Mouse (Mus musculus) cerebellum, adult 2 months (tissue): ENCODE data around the gene Zc3h7a.

Experiments
- CTCF ChIP-seq: fragments of 200-500 bp; IDR thresholded peaks from 2 replicates; pipeline ENCODE4 v1.5.1; 2011; ENCODE audit warnings: low read depth, mild to moderate bottlenecking, control low read depth, low read length, moderate library complexity, borderline replicate concordance; ENCODE audit not compliant: insufficient read depth
- POLR2A ChIP-seq: fragments of 200-500 bp; IDR thresholded peaks from 2 replicates; pipeline ENCODE4 v1.6.1; 2011; ENCODE audit warnings: low read length, control low read depth, borderline replicate concordance; ENCODE audit not compliant: insufficient read depth

DNA sequence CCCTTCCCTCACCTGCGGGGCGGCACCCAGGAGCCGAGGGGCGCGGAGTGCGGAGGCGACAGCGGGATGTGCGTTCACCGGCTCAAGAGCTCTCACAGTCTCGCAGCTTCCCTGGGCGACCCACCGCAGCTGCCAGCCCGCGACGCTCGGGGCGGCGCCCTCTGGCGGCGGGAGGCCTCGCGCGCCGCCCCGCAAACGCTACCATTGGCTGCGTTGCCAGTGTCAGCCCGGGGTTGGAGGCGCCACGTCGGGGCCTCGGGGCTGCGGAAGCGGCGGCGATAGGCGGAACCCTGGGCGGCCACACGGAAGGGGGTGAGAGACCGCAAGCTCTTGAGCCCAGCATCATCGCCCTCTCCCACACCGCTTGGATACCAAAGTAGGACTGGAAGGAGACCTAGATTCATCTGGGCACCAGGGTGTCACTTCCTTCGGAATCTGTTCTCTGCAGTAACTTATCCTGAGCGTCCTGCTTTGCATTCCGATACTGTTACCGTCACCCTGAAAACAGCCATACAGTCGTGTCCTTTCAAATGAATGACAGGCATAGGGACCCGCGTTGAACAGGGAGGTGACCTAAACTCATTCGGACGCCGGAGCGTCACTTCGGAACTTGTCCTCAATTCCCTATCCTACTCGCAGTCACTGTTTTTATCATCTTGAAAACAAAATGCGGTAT is at the start of gene Zc3h7a:
- TF ChIP-seq POLR2A, result peak; percentile 74; the same call in 1 of the 2 replicates
- TF ChIP-seq CTCF, result peak; percentile 63; the same call in 1 of the 2 replicates
